Mouse (Mus musculus): ENCODE data around the gene Zmynd19.

GRCm38 (mm10) chr2:25008250-25008649 is 58.7 kb downstream of the Zmynd19 start:
- TF ChIP-seq CTCF (IDR thresholded peaks at IDR 0.05; ENCODE audit: low read depth) (peak; percentile 36; the same call in 1 of the 2 replicates), EP300 (optimal IDR thresholded peaks at IDR 0.05) (no peak)

All from stomach, postnatal 0 days (tissue).